Mouse (Mus musculus) MEL (cell line): ENCODE results near the gene Hoxb5. TPM values are rescaled to one million over a fixed set of nuclear protein-coding genes. Genes with fewer than 3 reads are reported as not detected.

Experiments used
- DNase-seq: peaks from one replicate; pipeline ENCODE4 v3.0.0; 2011; ENCODE audit warnings: low read depth, low spot score
- H3K27ac ChIP-seq: 2 replicates; pipeline ENCODE4 v1.5.1; 2012; ENCODE audit warnings: low read depth, mild to moderate bottlenecking, control low read depth, low read length, moderate library complexity; ENCODE audit not compliant: control insufficient read depth
- H3K27me3 ChIP-seq, 2 experiments: fragments of 150-350 bp in 1 of 2; sonication (generic) in 1 of 2; 2 replicates each; pipeline ENCODE4 v1.6.1; 2012; ENCODE audit warnings: low read length in 2 of 2, mild to moderate bottlenecking in 2 of 2, improper control_type of control experiment in 1 of 2, moderate library complexity in 1 of 2; ENCODE audit not compliant: insufficient read depth in 2 of 2, control insufficient read depth in 1 of 2
- H3K36me3 ChIP-seq, 2 experiments: 2 replicates each; pipeline ENCODE4 v1.6.1; 2012 to 2014; ENCODE audit warnings: low read length in 2 of 2, improper control_type of control experiment in 1 of 2, inconsistent platforms in 1 of 2, mild to moderate bottlenecking in 1 of 2; ENCODE audit not compliant: insufficient read depth in 2 of 2, control insufficient read depth in 1 of 2
- H3K4me1 ChIP-seq, 2 experiments: fragments of 150-350 bp in 1 of 2; sonication (generic) in 1 of 2; 2 replicates each; pipeline ENCODE4 v1.6.1; 2012; ENCODE audit warnings: low read length in 2 of 2, improper control_type of control experiment in 1 of 2, mild to moderate bottlenecking in 1 of 2; ENCODE audit not compliant: insufficient read depth in 2 of 2, control insufficient read depth in 1 of 2
- H3K4me3 ChIP-seq, 2 experiments: fragments of 150-350 bp in 1 of 2; sonication (generic) in 1 of 2; 2 replicates each; pipeline ENCODE4 v1.5.1; 2012; ENCODE audit warnings: low read depth in 2 of 2, low read length in 2 of 2, mild to moderate bottlenecking in 2 of 2, moderate library complexity in 2 of 2, control low read depth in 1 of 2, improper control_type of control experiment in 1 of 2; ENCODE audit not compliant: control insufficient read depth in 1 of 2, insufficient read depth in 1 of 2
- H3K79me2 ChIP-seq: 2 replicates; pipeline ENCODE4 v1.6.1; 2012; ENCODE audit warnings: mild to moderate bottlenecking, low read length, moderate library complexity; ENCODE audit not compliant: control insufficient read depth, poor library complexity, insufficient read depth
- H3K9ac ChIP-seq: 2 replicates; pipeline ENCODE4 v1.6.1; 2012; ENCODE audit warnings: low read depth, mild to moderate bottlenecking, control low read depth, low read length, moderate library complexity; ENCODE audit not compliant: control insufficient read depth, poor library complexity, severe bottlenecking
- H3K9me3 ChIP-seq: fragments of 150-350 bp; sonication (generic); replicated peaks from 2 replicates; pipeline ENCODE4 v1.6.1; 2012; ENCODE audit warnings: mild to moderate bottlenecking, low read length, improper control_type of control experiment, moderate library complexity; ENCODE audit not compliant: insufficient read depth
- BHLHE40 ChIP-seq: IDR thresholded peaks from 2 replicates; pipeline ENCODE4 v1.6.1; 2012; ENCODE audit warnings: low read depth, mild to moderate bottlenecking, inconsistent platforms, low read length, improper control_type of control experiment, borderline replicate concordance
- CHD2 ChIP-seq: IDR thresholded peaks from 2 replicates; pipeline ENCODE4 v1.6.1; 2011; ENCODE audit warnings: low read length, improper control_type of control experiment
- CTCF ChIP-seq, 3 experiments: IDR thresholded peaks in 2 of 3; conservative IDR thresholded peaks in 1 of 3; 2 replicates each; pipeline ENCODE4 v1.5.1; 2011 to 2012; ENCODE audit warnings: low read length in 3 of 3, low read depth in 2 of 3, mild to moderate bottlenecking in 2 of 3, improper control_type of control experiment in 1 of 3, inconsistent platforms in 1 of 3, mixed read lengths in 1 of 3, moderate library complexity in 1 of 3; ENCODE audit not compliant: control insufficient read depth in 1 of 3, insufficient read depth in 1 of 3, poor library complexity in 1 of 3, severe bottlenecking in 1 of 3
- ELF1 ChIP-seq: IDR thresholded peaks from 2 replicates; pipeline ENCODE4 v1.6.1; 2014; ENCODE audit warnings: low read depth, mild to moderate bottlenecking, inconsistent platforms, low read length, improper control_type of control experiment, moderate library complexity
- GATA1 ChIP-seq: IDR thresholded peaks from 2 replicates; pipeline ENCODE4 v1.6.1; 2011; ENCODE audit warnings: low read depth, low read length, improper control_type of control experiment
- JUND ChIP-seq: IDR thresholded peaks from 2 replicates; pipeline ENCODE4 v1.6.1; 2011; ENCODE audit warnings: low read depth, mild to moderate bottlenecking, improper control_type of control experiment, low read length
- MAX ChIP-seq: IDR thresholded peaks from 2 replicates; pipeline ENCODE4 v1.6.1; 2011; ENCODE audit warnings: low read length, improper control_type of control experiment
- MYB ChIP-seq: IDR thresholded peaks from 2 replicates; pipeline ENCODE4 v1.6.1; 2011; ENCODE audit warnings: mild to moderate bottlenecking, low read depth, low read length, improper control_type of control experiment
- MYC ChIP-seq: IDR thresholded peaks from 2 replicates; pipeline ENCODE4 v1.6.1; 2011; ENCODE audit warnings: low read depth, mild to moderate bottlenecking, low read length, improper control_type of control experiment, moderate library complexity
- NELFE ChIP-seq: IDR thresholded peaks from 2 replicates; pipeline ENCODE4 v1.6.1; 2011; ENCODE audit warnings: low read depth, low read length, improper control_type of control experiment
- RAD21 ChIP-seq: IDR thresholded peaks from 2 replicates; pipeline ENCODE4 v1.6.1; 2011; ENCODE audit warnings: mild to moderate bottlenecking, low read depth, low read length, improper control_type of control experiment
- RCOR1 ChIP-seq: IDR thresholded peaks from 2 replicates; pipeline ENCODE4 v1.6.1; 2012; ENCODE audit warnings: low read depth, mild to moderate bottlenecking, inconsistent platforms, low read length, improper control_type of control experiment
- SIN3A ChIP-seq: IDR thresholded peaks from 2 replicates; pipeline ENCODE4 v1.6.1; 2012; ENCODE audit warnings: low read length, improper control_type of control experiment, inconsistent platforms
- SMC3 ChIP-seq: IDR thresholded peaks from 2 replicates; pipeline ENCODE4 v1.6.1; 2011; ENCODE audit warnings: low read depth, low read length, improper control_type of control experiment
- TBP ChIP-seq: IDR thresholded peaks from 2 replicates; pipeline ENCODE4 v1.8.0; 2011; ENCODE audit warnings: low read depth, low read length, improper control_type of control experiment
- TCF12 ChIP-seq: IDR thresholded peaks from 2 replicates; pipeline ENCODE4 v1.6.1; 2014; ENCODE audit warnings: low read depth, mild to moderate bottlenecking, inconsistent platforms, low read length, improper control_type of control experiment, moderate library complexity
- ZC3H11A ChIP-seq: IDR thresholded peaks from 2 replicates; pipeline ENCODE4 v1.6.1; 2012; ENCODE audit warnings: low read depth, mild to moderate bottlenecking, inconsistent platforms, low read length, improper control_type of control experiment
- polyA plus RNA-seq, 2 experiments: library from polyadenylated mRNA; stranded (reverse) in 1 of 2; unstranded in 1 of 2; fragments of >175 nt in 1 of 2; fragments of >200 nt in 1 of 2; gene quantifications; 2 replicates each; pipeline versions ENCODE4 v1.2.1 to v1.2.4; 2012; ENCODE audit warnings: low replicate concordance in 2 of 2, low read depth in 1 of 2; ENCODE audit not compliant: insufficient read length in 2 of 2, insufficient read depth in 1 of 2, missing spikeins in 1 of 2
- total RNA-seq: library from RNA; depleted of rRNA; stranded (reverse); fragments of 300-350 nt; gene quantifications from 2 replicates; pipeline ENCODE4 v1.2.3, GENCODE M21; 2012

Hoxb5 gene
- total and polyA plus RNA-seq, 3 experiments: not detected

GRCm38 (mm10) chr11:96301837-96302236, 1.3 kb upstream of the Hoxb5 start:
- Histone ChIP-seq H3K9me3 (no peaks in the 10 kb centered on the region), H3K27me3 (peaks cover 4 to 7% of the 10 kb centered on the region in 2 experiments), H3K79me2 (no peaks in the 10 kb centered on the region), H3K4me1 (no peaks in the 10 kb centered on the region), H3K27ac (no peak overlapping the region), H3K4me3 (no peak overlapping the region), H3K36me3 (no peaks in the 10 kb centered on the region), H3K9ac (no peak overlapping the region)
- no peak for DNase-seq
- TF ChIP-seq RAD21 (no peak), SIN3A (no peak), BHLHE40 (no peak), MYB (no peak), MAX (no peak), ZC3H11A (no peak), TBP (no peak), SMC3 (no peak), ELF1 (no peak), TCF12 (no peak), CHD2 (no peak)

DNA sequence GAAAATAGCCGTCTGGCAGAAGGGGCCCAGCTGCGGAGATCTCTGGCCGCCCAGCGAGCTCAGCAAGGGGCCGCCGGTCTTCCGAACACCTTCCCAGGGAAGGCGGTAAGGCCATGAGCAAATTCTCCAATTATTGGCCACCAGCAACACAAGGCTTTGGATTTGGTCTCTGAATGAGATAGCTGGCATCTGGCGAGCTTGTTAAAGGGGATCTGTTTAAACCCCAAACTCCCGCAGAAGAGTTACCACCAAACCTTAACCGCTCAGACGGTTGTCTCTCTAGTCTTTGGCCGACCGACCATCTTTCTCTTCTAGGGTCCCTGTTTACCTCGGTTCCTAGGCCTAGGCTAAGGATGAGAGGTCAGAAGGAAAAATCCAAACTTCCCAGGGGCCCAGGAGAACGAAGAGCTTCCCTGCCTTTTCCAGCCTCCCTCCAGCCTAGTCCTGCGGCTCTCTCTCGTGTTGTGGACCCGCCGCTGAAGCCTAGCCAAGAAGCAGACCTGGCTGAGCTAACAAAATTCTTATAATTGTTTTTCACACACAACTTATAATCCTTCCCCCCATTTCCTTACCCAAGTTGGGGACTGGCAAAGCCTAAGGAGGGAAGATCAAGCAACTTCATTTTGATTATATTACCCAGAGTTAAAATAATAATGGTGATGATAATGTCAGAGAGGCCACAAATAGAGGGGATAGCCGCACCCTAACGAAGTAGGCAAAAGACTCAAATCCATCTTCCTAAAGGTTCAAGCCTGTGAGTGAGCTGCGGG, 570 bp upstream of the Hoxb5 start:
- DNase-seq: no peak
- H3K27me3 ChIP-seq: peaks cover 0 to 4% of the 10 kb centered on the region in 2 experiments; a peak in 3 of 4 replicates
- TF ChIP-seq CTCF (IDR thresholded peaks at IDR 0.05 in 2 of 3, conservative IDR thresholded peaks at IDR 0.05 in 1 of 3; ENCODE audit: control insufficient read depth in 1 of 3, insufficient read depth in 1 of 3, low read depth in 2 of 3, low read length in 3 of 3, poor library complexity in 1 of 3, severe bottlenecking in 1 of 3): no peak
- no peak for TF ChIP-seq NELFE
- TF ChIP-seq, all 39 proteins: peak for 0
- Histone ChIP-seq H3K9ac (no peak overlapping the region), H3K4me1 (no peaks in the 10 kb centered on the region), H3K79me2 (no peaks in the 10 kb centered on the region), H3K27ac (no peak overlapping the region), H3K36me3 (no peaks in the 10 kb centered on the region), H3K4me3 (no peak overlapping the region), H3K9me3 (no peaks in the 10 kb centered on the region)

DNA sequence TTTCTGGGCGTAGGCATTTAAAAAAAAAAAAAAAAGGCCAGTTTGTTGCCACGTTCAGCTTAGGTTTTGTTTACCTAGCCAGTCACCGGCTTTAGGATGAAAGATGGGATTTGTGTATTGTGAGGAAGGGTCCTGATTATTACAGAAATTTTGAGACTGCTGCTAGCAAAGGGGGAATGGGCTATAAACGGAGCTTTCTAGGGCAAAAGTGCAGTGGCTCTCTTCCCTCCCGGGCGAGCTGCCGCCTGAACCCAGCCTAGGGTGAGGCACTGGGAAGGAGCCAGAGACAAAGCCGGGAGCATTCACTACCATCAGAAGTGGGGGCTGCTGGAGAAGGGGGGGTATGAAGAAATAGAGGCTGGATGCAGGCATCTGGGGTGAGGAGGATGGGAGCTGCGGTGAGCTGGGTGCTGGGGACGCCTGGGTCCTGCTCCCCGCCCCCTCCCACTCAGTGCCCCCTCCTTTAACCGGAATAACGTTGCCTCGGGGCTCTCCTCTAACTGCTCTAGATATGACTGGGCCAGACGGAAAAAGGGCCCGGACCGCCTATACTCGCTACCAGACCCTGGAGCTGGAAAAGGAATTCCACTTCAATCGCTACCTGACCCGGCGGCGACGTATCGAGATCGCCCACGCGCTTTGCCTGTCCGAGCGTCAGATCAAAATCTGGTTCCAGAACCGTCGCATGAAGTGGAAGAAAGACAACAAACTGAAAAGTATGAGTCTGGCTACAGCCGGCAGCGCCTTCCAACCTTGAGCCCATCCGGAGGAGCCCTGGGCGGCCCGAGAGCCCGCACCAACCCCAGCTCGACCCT, 1.5 kb downstream of the Hoxb5 start:
- TF ChIP-seq GATA1: no peak
- TF ChIP-seq RCOR1: no peak
- no peak for TF ChIP-seq MYC
- no peak for TF ChIP-seq JUND
- Histone ChIP-seq H3K4me1 (no peaks in the 10 kb centered on the region), H3K4me3 (no peak overlapping the region), H3K27ac (no peak overlapping the region), H3K36me3 (no peaks in the 10 kb centered on the region), H3K79me2 (no peaks in the 10 kb centered on the region), H3K9ac (no peak overlapping the region), H3K27me3 (peaks cover 0 to 2% of the 10 kb centered on the region in 2 experiments; a peak in 2 of 4 replicates), H3K9me3 (no peaks in the 10 kb centered on the region)
- DNase-seq: no peak
